Mouse (Mus musculus): ENCODE measurements around the gene Mepce.

Gene Mepce

DNA sequence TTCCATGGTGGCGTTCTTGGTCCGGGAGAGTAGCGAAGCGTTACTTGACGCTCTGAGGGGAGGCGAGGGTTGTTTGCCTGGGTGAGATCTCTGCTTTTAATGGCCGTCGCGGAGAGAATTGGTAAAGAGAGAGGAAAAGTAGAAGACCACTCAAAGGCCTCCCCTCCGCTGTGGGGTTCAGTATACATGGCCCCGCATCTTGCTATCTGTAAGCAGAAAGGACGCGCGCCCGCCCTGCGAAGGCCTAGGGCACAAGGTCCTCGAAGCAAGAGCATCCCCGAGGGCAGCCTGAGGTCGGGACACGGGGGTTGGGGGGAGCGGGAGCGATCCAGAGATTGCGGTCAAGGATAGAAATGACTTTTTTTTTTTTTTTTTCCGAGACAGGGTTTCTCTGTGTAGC is 716 bp upstream of the Mepce start:
- no peak for DNase-seq (ENCODE audit: low spot score)

DNA sequence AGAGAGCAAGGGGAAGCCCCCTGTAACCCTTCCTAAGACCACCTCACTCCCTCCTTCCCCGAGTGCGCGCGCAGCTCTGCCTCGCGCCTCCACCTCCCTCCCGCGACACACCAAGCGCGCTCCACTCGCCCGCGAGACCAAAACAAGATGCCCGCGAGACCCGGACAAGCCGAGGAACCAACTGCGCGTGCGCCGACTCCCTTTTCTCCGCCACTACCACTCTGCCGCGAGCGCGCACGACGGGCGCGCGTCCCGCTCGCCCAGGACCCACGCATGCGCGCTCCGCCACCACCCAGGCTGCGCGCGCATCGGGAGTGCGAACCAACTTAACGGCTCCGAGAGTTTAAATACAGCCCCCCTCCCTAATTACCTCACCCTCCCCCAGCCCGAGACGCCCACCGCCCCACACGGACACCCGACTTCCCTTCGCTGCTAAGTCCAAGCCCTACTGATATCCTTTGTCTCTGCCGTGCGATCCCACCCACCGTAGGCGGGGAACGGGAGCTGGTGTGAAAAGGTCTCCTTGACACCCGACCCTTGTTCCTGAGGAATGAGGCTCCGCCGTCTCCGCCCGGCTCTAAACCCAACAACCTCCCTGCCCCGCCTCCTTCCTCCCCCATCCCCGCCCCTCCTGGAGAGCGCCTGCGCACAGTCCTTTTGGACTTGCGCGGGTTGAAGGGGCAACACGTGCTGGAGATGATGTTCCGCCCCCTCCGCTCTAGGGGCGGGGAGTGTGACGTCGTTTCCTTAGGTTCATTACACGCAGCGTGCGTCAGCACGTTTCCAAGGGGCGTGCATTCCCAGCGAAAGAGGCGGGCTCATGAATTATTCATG is 1.1 kb downstream of the Mepce start:
- peak; percentile 94 for DNase-seq (ENCODE audit: low spot score)

DNA sequence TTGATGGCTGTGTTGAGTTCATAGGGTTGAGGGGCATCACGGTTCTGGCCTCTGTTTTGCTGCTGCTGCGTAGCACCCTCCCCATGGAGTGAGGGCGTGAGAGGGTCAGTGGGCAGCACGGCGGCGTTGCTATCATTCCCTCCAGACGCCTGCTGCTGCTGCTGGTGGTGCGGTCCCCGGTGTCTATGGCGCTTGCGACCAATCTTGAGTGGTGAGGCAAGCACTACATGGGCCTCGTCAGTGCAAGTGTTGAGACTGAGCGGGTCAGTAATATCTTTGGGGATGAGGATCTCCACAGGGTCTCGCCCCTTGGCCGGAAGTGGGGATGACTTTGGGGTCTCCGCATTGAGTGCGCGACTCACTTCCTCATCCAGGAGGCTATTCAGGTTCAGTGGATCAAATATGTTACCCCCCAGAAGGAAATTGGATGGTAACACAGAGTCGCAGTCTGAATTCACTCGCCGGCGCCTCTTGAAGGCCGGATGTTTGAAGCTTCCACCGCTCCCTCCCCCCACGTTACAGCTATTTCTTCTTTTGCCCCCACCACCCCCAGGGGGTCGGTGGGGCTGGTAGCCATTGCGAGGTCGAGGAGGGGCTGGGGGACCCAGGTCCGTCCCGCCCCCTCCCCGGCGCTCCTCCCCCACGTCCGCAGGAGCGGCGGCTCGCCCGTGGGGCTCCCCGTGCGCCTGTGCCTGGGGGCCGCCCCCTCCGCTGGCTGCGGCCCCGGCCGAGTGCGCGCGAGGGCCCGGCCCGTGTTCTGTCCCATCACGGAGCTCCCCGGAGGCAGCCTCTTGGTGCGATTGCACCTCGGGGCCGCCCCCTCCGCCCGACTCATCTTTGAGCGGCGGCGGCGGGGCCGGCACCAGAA is 2.1 kb downstream of the Mepce start:
- no peak for DNase-seq (ENCODE audit: low spot score)

DNA sequence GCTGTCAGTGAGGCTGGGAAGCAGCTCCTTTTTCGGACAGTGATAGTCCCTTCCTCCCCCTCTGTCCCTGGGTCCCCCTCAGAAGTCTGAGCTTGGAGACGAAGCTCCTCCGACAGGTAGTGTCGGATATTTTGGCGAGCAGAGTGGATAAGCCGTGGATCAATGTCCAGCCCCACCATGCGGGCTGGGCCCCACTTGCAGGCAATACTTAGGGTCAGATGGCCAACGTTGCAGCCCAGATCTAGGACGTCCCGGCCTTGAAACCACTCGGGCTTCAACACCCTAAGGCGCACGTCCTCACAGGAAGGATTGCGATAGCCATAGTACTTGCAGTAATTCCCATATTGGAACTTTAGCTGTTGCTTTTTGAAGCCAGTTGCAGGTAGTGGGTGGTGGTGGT is 2.9 kb downstream of the Mepce start:
- no peak for DNase-seq (ENCODE audit: low spot score)

DNA sequence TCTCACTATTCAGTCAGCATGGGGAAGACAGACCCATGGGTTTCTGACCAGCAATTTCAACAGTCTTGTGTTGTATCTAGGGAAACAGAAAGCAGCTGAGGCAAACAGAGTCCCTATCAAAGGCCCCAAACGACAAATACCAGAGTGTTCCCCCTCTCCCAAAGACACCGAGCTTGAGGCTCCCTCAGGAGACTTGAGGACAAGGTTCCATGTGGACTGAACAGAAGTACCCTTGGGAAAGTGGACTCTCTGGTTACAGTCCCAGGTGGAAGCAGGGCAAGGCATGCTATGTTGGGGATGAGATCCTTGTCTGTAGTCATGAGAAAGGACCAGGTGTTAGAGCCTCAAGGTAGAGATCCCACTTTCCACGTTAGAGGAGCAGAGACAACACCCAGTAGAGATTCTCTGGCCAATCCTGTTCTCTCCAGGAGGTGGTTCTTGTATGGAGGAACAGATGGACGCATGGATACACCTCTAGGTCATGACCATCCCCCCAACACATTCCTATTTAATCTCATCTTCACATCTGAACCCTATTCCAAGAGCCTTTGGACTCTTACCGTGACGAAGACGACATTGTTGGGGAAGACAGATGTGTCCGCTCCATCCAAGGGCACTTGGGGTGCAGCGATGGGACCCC is 3.4 kb downstream of the Mepce start:
- no peak for DNase-seq (ENCODE audit: low spot score)

DNA sequence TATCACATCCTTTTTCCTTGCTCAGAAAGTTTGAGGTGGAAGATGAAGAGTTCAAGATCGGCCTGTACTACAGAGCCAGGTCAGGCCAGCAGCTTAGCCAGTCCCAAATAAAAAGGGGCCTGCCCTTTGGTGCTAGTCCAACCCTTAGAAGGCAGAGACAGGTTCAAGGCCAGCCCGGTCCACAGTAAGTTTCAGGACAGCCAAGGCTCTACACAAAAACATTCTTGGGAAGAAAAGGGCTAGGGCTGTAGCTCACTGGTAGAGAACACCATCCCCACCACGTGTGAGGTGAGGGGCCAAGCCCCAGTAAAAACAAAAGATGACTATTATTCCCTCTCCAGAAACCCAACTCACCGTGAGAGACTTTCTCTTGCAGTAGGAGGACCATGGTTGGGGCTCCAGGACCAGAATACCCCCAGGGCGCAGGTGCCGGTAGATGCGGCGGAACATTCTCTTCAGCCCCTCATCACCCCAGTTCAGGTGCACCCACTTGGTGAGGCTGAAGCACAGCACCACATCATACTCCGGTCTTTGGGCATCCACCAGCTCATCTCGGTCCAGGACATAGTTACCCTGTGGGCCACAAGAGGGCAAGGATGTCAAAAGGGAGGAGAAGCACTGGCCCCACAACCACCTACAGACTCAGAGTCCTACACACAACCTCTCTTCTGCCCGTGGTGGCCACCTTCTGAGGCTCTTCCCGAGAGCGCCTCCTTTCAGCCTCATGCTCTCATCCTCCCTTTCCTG is 4.5 kb downstream of the Mepce start:
- no peak for DNase-seq (ENCODE audit: low spot score)

- no peak for DNase-seq (ENCODE audit: low spot score)
Measured at GRCm38 (mm10) chr5:137781661-137782060, 5.8 kb downstream of the Mepce start.

GRCm38 (mm10) chr5:137779053-137779933 is 8.2 kb downstream of the Mepce start:
- no peak for DNase-seq (ENCODE audit: low spot score)

GRCm38 (mm10) chr5:137778635-137779034 is 8.8 kb downstream of the Mepce start, which contains the start of gene Ppp1r35:
Ppp1r35 (plus strand) TSS chr5:137778849.
- DNase-seq (ENCODE audit: low spot score) = peak; percentile 84

- DNase-seq (ENCODE audit: low spot score) = no peak
Measured at GRCm38 (mm10) chr5:137777267-137777845, 10.1 kb downstream of the Mepce start.

DNA sequence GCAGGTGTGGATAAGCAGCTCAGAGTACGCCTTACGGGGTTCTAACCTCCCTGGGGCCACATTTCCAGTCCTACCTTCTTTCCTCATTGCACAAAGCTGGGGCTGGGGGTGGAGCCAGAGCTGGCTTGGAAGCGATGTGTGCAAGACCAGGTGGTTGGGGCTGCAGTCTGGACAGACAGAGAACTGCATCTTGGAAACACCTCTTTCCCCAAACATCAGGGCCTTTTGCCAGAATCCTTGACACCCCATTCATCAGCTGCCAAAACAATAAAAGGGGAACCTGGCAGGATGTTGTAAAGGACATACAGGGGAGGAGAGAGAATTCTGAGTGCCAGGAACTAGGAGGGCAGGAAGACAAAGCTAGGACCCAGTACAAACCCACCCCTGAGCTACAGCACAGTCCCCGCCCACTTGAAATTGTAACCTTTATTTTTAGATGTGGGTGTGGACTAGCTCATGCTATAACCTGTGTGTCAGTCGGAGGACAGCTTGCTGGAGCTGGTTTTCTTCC is 11.0 kb downstream of the Mepce start:
- no peak for DNase-seq (ENCODE audit: low spot score)

GRCm38 (mm10) chr5:137775587-137776290 is 11.7 kb downstream of the Mepce start:
- no peak for DNase-seq (ENCODE audit: low spot score)

DNA sequence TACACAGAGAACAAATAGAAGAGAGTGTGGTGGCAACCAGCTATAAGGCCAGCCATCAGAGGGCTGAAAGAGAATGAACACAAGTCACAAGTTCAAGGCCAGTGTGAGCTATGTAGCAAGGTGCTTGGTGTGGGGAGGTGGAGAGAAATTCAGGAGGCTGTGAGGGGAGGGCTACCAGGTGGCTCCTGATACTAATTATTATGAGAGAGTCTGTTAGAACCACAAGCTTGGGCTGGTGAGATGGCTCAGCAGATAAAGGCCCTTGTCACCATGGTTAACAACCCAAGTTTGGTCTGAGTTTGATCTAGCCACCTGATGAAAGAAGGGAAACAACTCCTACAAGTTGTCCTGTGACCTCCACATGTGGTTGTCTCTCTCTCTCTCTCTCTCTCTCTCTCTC is 14.7 kb downstream of the Mepce start:
- DNase-seq (ENCODE audit: low spot score) = no peak

GRCm38 (mm10) chr5:137770709-137771108 is 16.7 kb downstream of the Mepce start:
- DNase-seq (ENCODE audit: low spot score) = no peak

DNA sequence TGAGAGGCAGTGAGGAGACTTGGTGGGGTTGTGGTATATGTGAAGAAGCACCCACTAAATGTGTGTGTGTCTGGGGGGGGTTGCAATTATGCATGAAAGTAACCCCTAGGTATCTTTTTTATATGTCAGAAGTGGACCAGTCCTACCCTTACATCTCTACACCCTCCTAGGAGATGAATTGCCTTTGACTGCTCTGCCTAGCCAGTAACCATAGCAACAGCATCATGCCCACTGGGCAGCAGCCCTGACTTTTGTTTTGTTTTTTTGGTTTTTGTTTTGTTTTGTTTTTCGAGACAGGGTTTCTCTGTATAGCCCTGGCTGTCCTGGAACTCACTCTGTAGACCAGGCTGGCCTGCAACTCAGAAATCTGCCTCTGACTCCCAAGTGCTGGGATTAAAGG is 19.0 kb downstream of the Mepce start:
- no peak for DNase-seq (ENCODE audit: low spot score)

DNA sequence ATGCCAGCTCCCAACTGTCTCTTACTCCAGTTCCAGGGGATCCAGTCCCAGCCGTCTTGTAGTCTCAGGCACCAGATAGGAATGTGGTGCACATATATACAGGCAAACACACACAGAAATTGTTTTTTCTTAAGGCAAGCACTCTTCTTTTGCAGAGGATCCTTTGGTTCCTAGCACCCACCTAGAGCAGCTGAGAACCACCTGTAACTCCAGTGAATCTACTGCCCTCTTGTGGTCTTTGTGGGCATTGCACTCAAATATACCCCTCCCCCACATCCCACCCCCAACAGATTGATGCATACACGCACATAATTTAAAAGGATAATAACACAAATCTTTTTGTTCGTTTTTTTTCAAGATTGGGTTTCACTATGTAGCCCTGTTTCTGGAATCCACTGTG is 21.2 kb downstream of the Mepce start:
- no peak for DNase-seq (ENCODE audit: low spot score)

DNA sequence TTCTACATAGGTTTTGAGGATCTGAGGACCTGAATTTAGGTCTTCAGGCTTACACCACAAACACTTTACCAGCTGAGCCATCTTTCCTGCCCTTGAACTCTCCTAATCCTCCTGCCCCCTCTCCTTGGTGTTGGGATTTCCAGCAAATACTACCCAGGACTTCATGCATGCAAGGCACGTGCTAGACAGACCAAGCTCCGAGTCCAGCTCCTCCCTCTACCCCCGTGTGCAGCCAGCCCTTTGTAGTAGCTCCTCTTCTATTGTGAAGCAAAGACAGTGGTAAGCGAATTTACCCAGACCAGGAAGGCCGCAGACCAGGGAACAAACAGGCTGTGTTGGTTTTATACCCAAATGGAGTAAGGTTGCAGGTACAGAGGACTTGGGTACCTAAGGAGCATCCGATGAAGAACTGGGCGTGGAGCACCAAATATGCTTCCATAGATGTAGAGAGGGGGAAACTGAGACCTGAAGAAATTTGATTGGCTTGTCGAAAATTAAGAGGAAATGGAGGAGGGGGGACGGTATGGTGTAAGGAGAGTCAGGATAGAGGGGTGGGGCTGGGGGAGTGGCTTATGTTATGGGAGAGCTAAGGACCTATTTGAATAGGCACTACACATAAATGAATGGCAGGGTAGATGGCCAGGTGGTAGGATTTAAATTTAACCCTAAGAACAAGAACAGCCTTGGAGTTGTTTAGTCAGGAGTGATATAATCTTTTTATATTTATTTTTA is 22.7 kb downstream of the Mepce start:
- no peak for DNase-seq (ENCODE audit: low spot score)

DNA sequence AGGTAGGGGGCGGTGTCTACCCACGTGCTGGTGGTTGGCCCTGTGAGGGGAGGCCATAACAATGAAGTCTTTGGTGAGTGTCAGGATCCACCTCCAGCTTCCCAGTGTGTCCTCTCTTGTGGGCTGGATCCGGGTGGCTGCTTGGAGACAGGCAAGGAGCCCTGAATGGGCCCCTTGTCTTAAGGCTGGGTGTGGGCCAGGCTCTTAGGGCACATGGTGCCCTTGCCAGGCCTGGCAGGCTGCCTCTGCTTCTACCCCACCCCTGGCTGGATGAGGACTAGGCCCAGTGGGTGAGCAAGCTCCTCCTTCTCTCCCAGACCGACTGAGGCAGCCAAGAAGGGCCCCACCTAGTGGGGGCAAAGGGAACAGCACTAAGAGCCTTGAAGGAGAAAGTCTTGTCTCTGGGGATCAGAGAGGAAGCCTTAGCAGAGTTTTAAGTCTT is 27.5 kb downstream of the Mepce start:
- no peak for DNase-seq (ENCODE audit: low spot score)

Measured in urinary bladder, postnatal 10 days (tissue).